Mouse (Mus musculus) heart, adult 9 months (tissue): ENCODE data around the gene Eml5.
A peak's percentile ranks its signal among the peaks of the same experiment; 100 is the strongest.

Source experiments
- DNase-seq, 2 experiments: peaks; one replicate each; pipeline ENCODE4 v3.0.0; 2022; ENCODE audit warnings: low spot score in 2 of 2

Eml5 gene

DNA sequence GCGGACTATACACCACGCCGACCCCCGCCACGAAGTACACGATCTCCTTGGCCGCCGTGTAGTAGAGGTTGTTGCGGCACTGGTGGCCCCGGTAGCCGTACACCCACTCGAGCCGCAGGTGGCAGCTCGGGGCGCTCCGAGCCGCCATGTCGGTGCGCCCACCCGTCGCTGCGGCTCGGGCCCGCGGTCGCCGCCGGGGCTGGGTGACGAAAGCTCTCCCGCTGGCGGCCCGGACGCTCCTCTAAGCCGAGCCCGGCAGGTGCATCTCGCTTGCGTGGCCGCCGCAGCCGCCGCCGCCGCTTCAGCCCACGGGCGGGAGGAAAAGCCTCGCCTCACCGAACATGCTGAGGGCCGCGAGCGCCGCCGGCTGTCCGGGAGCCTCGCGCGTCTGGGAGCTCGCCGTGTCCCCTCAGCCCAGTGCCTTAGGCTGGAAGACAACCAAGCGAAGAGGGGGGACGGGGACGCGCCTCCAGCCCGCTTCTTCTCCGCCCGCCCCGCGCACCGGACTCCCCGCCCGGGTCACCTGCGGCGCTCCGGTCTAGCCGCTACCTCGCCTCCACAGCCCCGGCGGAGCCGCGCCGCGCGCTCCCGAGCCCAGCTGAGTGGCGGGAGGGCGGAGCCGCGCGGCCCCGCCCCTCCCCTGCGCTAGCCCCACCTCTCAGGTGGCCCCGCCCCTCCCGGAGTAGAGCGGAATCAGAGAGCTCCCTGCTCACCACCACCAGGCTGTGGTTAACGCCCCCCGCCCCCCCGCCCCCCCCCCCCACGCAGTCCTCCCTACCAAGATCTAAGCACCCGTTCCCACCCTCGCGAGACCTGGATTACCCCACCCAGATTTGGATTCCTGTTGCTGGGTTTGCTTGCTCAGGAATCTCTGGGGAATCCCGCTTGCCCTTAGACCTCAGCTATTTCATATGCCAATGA lies at the start of gene Eml5:
Gene Eml5, minus strand, starts transcription at position 604 of the 921 bp plus-strand sequence.
- DNase-seq = peak; percentile 44 to 51

- DNase-seq = no peak
These were observed 31.6 kb upstream of the Eml5 start for GRCm38 (mm10) chr12:98932856-98933255.

GRCm38 (mm10) chr12:98932441-98932840 lies 31.2 kb upstream of the Eml5 start:
- no peak for DNase-seq

DNA sequence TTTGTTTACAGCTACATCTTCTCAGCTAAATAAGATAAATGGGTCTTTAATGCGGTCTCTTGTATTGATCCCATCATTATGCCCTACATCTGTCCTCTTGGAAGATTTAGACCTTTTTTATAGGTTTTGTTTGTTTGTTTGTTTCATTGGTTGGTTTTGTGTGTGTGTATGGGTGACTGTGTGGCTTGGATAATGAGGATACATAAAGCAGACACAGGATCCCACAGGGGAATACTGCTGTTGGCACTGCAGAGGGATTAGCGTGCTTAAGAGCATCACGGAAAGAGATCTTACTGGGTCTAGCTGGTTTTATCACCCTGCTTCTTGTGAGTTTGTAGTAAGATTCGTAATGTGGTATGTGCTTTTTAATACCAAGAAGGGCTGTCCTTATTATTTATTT lies 29.9 kb upstream of the Eml5 start:
- no peak for DNase-seq

GRCm38 (mm10) chr12:98920194-98920991 lies 19.1 kb upstream of the Eml5 start, which contains the start of gene Ttc8:
Ttc8 (plus strand) TSS chr12:98920574.
- DNase-seq = peak; percentile 83 to 90

GRCm38 (mm10) chr12:98910096-98910495 lies 8.8 kb upstream of the Eml5 start:
- DNase-seq = no peak

- DNase-seq = no peak
These were observed 4.2 kb upstream of the Eml5 start for GRCm38 (mm10) chr12:98905466-98905865.

- DNase-seq = no peak
These were observed 873 bp downstream of the Eml5 start for GRCm38 (mm10) chr12:98900341-98900880.

GRCm38 (mm10) chr12:98899676-98900075 lies 1.6 kb downstream of the Eml5 start:
- DNase-seq = no peak

DNA sequence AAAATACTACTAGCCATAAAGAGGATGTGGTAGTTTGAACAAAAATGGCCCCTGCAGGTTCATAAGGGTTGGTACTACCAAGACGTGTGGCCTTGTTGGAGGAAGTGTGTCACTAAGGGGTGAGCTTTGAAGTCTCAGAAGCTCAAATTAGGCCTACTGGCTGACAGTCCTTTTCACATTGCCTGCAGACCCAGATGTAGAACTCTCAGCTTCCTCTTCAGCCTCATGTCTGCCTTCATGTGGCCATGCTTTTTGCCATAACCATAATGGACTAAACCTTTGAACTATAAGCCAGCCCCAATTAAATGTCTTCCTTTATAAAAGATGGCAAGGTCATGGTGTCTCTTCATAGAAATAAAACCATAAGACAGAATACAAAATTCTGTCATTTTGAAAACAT lies 4.5 kb downstream of the Eml5 start:
- DNase-seq = no peak

GRCm38 (mm10) chr12:98884515-98884914 lies 16.8 kb downstream of the Eml5 start:
- no peak for DNase-seq

DNA sequence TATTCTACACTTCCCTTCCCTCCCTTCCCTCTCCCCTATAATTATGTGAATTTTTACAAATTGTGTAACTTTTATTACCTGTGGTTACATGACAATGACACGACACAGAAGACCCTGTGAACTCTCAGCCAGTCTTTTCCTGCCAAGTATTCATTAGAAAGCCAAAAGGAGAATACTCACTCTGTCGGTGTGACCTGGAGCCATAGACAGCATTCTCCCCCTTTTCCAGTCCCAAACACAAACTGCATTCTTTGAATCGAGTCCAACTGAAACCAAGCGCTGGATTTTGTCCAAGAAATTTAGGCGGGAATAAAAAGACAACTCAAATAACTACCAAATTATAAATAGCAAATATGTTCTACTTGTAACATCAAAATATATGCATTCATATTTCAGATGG lies 19.5 kb downstream of the Eml5 start:
- DNase-seq = no peak

GRCm38 (mm10) chr12:98878693-98879092 lies 22.6 kb downstream of the Eml5 start:
- DNase-seq = no peak

DNA sequence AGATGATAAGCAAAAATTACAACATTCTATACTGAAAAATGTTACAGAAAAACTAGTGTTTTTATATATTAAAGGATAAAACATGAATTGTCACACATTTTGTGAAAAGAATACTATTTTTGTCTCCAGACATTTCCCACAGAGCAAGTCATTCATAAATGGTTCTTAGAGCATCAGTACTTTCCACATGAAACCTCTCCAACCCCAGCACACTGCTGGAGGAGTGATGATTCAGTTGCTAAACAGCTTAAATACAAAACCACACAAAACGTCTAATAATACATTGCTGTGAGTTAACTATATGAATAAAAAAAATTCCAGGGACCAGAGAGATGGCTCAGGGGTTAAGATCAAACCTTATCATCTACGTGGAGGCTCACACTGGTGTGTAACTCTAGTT lies 26.1 kb downstream of the Eml5 start:
- DNase-seq = no peak

- DNase-seq = no peak
These were observed 28.4 kb downstream of the Eml5 start for GRCm38 (mm10) chr12:98872836-98873235.

DNA sequence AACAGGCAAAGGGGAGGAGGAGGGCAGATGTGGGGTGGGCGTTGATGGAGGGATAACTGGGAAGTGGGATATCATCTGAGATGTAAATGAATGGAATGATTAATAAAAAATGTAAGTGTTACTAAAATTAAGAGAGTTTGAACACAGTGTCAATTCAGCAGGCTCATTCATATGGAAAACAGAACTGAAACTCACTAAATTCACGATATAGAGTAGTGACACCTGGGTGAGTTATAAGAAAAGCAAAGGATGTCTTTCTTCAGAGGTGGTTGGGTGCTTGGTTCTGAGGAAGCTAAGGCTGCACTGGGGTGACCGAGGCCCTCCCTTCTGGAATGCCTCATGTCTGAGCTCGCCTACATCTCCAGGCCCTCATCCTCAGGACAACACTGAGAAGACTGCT lies 37.8 kb downstream of the Eml5 start:
- DNase-seq = no peak

DNA sequence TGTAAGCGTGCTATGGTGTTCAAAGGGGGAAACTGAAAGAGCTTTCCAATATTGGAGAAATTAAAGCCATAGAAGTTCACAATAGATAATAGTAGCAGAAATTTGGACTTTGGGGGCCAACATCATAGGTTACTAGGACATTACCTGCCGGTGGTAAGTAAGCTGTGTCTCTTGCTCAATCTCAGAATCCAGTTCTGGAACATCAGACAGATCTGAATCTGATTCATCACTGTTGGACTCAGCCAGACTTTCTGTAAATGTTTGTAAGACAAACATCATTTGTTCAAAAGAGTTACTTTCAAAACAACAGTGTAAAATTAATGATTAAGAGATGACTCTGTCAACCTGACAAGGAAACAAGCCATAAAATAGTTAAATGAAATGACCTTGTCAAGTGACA lies 41.0 kb downstream of the Eml5 start:
- DNase-seq = no peak

GRCm38 (mm10) chr12:98850767-98851166 lies 50.5 kb downstream of the Eml5 start:
- no peak for DNase-seq

DNA sequence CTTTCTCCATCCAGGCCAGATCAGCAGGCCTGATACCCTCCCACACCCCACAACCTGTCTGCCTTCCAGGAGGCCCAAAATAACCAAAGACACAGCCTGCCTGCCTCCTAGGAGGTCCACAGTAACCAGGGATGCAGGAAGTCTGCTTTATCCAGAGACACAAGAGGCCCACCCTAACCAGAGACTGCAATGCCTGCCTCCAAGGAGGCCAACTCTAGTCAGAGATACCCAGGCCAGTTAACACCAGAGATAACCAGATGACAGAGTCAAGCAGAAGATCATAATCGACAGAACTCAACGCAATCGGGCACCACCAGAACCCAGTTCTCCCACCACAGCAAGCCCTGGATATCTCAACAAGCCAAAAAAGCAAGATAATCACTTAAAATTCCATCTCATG lies 56.5 kb downstream of the Eml5 start:
- no peak for DNase-seq

DNA sequence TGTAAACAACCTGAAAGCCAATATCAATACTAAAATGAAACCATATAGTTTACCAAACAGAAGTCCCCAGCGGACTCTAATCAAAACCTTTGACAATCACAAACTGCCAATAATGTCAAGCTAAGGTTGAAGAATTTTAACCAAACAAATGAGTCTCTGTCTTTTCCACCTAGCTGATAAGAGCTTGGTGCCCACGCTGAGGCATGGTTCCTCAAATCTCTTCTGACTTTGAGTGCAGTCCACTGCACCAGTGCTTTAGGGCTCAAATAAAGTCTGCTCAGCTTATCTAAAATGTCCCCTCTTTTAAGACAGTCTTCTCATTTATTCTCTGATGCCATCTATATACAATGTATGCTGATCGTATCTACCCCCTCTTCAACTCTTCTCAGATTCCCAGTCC lies 61.1 kb downstream of the Eml5 start:
- no peak for DNase-seq

GRCm38 (mm10) chr12:98837940-98838339 lies 63.3 kb downstream of the Eml5 start:
- no peak for DNase-seq

DNA sequence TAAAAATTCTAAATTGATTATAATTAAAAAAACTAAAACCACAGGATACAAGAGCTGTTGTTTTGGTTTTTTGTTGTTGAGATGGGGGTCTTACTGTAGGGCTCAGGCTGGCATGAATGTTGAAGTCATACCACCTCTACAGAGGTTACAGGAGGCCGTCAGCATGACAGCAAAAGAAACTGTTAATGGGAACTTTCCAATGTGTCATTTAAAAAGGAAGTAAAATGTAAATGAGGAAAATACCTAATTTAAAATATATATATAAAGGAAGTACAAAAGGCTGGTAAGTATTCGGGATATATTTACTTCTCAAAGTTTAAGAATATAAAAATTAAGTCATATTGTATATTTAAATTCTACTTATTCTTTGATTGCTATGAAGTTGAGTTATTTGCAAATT lies 65.8 kb downstream of the Eml5 start:
- DNase-seq = no peak

DNA sequence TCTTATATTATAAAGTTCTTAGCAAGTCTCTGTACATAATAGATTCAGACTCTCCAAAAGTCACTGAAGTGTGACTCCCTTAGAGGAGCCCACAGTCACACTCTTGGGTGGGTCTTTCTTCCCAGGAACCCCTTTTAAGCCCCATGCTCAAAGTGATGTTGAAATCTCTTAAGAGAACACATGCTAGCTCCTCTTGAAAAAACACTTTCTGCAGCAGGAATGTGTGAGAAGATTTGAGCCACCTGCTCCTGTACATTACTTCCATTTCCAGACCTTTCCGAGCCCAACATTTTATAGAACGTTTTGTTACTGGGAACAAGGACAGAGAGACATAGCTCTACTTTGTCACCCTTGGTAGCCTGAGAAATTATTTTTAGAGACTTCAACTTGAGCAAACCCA lies 66.4 kb downstream of the Eml5 start:
- DNase-seq = no peak
